Mouse (Mus musculus) small intestine, adult 2 months (tissue): ENCODE measurements around the gene Jup.

Experiments
- CTCF ChIP-seq: fragments of 200-500 bp; IDR thresholded peaks from 2 replicates; pipeline ENCODE4 v1.5.1; 2012; ENCODE audit warnings: low read depth, mild to moderate bottlenecking, control low read depth, inconsistent platforms, low read length, moderate library complexity, mixed read lengths; ENCODE audit not compliant: insufficient replicate concordance, insufficient read length; ENCODE audit errors: extremely low read depth
- POLR2A ChIP-seq: fragments of 200-500 bp; IDR thresholded peaks from 2 replicates; pipeline ENCODE4 v1.6.1; 2012; ENCODE audit warnings: low read depth, mild to moderate bottlenecking, control low read depth, inconsistent platforms, low read length, moderate library complexity

- TF ChIP-seq CTCF (no peak), POLR2A (no peak)
Observed at GRCm38 (mm10) chr11:100330235-100330634, 67.3 kb downstream of the Jup start.
